Mouse (Mus musculus) frontal cortex, postnatal 25 days (tissue): ENCODE measurements around the gene Igf1.

Experiments used
- DNase-seq, 2 experiments: peaks; one replicate each; pipeline ENCODE4 v3.0.0; 2022; ENCODE audit warnings: low spot score in 2 of 2

Igf1 gene

DNA sequence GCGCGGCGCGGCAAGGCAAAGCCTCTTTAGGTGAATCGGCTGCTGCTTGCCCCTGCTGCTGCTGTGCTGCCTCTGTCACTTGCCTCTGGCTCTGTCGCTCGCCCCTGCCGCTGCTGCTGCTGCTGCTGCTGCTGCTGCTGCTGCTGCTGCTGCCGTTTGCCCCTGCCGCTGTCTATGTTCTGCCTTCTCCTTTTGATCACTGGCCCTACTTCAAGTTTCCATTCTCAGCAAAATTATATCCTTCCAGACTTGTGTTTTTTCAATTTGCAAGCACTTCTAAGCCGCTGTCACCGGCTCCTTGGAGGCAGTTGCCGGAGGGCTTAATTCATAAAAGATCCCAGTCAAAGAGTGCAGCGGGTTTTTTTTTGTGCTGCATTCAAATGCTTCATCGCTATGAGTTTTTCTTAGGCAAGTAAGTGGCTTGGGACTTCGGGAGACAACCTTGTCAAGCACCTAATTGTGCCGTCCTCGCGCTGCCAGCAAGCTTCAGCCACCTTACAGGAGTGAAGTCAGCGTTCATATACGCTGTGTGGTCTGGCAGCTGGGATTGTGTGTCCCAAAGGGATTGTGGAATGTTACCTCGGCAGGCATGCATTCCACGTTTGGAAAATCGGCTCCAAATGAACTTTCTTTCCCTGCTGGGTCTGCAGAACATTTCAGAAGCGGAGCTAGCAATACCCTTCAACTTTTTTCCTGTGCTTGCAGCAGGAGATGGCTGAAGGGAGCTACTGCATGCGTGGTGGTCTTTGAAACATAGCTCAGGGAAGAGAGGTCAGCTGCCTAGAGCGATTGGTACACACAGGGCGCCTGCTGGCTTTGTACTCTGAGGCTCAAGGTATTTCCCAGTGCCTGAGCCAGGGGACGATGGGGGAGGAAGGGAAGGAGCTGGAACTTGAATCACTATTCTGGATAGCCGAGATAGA, 2.4 kb downstream of the Igf1 start:
- no peak for DNase-seq

DNA sequence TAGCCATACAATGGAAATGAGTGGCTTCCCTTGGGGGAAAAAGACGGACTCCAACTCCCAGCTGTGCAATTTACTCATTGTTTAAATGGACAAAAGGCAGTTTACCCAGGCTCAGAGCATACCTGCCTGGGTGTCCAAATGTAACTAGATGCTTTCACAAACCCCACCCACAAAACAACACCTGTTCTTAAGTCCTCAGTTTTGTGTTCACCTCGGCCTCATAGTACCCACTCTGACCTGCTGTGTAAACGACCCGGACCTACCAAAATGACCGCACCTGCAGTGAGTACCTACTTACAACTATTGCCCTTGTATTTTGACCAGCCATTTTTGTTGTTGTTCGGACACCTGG, 3.0 kb downstream of the Igf1 start:
- no peak for DNase-seq

DNA sequence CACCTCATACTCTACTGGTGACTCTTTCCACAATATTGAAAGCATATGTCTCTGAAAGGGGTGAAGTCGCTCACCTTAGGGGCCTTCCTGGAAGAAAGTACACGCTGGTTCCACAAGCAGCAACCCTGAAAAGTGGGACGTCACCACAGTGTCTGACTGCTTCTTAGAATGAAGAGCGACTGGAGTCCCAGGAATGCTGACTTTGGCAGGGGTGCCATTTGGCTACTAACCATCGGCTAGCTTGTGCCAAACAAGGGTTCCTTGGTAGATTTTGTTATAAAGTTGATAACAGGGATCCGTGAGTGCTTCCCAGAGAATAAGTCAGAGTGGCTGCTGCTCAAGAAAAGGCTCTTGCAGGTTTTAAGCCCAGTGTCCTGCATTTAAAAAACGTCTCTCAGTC, 4.8 kb downstream of the Igf1 start:
- no peak for DNase-seq

DNA sequence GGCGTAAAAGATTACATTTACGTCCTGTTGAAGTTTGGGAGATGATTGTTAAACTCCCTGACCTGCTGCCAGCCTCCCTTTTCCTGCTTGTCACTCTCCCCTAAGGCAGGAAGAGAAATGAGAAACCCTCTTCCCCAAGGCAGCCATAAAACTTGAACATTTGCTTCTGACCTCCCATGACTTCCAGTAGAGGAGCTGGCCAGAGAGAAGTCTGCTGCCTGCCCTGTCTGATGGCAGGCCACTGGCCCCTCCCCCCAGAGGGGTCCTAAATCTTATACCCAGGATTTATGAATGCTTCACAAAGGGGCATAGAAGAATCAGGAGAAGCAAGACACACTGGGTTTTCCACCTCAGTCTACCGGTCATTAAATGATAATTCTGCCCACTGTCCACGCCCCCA, 5.3 kb downstream of the Igf1 start:
- DNase-seq, result no peak

DNA sequence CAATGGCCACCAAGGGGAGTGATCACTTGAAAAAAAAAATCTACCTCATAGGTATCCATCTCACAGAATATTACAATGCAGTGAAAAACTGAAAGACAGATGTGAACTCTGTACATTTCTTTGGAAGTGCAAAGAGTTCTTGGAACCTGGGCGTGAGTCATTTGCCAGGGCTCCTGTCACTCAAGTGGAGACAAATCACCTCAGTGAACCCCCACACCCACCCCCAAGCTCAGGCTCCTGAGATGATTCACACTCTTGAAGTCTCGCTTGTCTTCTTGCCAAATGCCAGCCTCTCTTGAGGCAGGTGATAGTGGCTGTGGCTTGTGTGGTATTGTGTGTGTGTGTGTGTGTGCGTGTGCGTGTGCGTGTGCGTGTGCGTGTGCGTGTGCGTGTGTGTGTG, 7.6 kb downstream of the Igf1 start:
- DNase-seq, result no peak

DNA sequence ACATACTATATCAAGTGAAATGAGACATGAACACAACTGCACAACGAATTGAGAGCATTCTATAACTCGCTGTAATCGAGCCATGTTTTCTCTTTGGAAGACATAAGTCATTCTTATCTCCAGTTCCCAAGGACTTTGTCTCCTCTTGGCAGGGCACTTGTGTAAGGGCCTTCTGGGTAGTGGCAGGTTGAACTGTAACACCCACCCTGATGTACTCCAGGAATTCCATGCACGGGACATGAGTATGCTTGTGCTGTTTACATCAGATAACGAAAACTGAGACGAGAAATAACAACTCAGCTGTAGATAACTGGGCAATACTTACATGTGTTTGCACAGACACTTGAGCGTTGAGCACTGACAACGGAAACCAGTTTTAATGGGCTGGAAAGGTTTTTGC, 8.4 kb downstream of the Igf1 start:
- no peak for DNase-seq

DNA sequence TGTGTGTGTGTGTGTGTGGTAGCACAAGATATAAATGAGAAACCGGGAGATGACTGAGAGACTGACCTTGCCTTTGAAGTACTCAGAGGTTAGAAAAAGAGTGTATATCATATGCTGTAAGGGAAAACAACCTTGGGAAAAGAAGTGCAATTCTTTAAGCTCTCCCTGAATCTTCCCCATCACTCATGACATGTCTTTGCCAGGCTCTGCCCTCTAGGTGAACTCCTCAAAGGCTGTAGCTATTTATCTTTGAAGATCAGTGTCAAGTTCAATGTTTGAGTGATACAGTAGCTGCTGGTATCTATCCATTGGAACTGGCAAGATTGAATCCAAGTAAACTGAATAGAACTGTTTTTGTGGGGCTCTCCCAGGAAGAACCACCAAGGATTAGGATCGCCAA, 9.2 kb downstream of the Igf1 start:
- no peak for DNase-seq

DNA sequence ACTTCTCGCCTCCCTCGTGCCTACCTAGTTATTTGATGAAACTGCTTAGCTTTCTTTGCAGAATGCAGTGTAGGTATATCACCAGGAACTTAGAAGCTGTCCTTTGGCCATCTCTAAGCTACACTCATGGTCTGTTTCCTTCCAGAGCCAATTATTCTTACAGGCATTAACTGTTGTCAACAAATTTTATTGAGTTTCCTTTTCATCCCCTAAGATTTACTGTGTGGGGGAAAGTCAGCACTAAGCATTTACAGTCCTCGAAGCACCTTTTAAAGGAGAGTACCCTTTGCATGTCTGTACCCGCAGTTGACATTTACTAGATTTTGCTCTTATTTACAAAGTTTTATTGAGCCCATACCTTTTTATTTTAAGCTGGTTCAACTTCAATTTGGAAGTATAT, 9.6 kb downstream of the Igf1 start:
- no peak for DNase-seq

DNA sequence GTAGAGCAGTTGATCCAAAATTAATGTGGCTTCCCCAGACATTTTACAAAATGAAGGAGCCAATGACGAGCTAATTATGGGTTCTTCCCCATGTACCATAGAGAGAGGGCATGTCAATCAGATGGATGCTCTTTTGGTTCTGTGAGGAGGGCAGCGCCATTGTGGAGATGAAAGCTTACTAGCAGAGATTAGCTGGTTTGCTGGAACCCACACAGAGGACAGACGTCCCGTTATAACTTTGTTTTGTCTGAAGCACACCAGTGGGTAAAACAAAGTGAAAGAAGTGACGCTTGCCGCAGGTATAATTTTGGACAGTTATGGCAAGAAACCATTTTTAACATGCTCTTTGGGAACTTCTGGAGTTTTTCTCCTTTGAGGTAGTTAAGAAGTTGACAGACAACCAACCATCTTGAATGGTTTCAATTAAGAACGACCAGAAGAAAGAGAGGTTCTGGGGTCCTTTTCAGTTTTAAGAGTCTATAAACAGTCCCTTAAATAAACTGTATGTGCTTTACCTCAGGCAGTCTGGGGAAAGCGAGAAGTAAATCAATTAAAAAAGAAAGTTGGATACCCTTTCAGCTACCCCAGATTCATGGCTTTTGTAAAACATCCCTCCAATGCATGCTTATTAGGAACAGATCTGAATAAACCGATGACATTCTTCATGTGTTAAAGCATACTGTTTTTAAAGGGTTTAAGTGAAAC, 10.4 kb downstream of the Igf1 start:
- DNase-seq, result no peak

DNA sequence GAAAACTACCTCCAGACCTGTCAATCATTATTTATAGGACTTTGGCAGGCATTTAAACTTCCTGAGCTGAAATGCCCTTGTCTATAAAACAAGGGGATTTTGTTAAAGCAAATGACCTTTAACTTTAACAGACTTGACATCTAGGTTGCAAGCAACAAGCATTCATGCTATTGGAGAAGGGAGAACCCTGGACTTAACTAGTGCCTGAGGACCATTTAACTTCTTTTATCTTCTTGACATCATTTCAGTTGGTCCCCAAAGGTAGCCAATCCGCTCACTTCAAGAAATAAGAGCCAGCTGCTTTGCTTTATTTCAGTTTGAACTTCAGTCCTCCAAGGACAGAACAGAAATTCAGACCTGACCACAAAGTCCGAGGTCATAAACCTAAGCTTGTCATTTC, 11.1 kb downstream of the Igf1 start:
- DNase-seq, result no peak

DNA sequence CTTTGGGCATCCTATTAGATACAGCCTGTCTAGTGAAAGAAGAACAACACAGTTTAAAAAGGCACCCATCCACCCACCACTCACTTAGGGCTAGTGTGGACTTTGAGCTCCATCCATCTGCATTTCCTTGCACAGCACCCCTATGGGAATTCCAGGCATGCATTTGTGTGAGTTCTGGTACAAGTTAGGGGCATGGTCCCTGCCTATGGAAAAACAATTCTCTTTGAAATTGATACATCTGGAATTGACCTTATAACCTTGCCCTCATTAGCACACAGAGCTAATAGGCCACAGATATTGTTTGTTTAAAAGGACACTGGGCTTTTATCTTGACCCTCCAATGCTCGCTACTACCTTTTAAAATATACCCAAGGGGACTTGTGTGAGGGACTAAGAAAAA, 11.6 kb downstream of the Igf1 start:
- DNase-seq, result no peak

DNA sequence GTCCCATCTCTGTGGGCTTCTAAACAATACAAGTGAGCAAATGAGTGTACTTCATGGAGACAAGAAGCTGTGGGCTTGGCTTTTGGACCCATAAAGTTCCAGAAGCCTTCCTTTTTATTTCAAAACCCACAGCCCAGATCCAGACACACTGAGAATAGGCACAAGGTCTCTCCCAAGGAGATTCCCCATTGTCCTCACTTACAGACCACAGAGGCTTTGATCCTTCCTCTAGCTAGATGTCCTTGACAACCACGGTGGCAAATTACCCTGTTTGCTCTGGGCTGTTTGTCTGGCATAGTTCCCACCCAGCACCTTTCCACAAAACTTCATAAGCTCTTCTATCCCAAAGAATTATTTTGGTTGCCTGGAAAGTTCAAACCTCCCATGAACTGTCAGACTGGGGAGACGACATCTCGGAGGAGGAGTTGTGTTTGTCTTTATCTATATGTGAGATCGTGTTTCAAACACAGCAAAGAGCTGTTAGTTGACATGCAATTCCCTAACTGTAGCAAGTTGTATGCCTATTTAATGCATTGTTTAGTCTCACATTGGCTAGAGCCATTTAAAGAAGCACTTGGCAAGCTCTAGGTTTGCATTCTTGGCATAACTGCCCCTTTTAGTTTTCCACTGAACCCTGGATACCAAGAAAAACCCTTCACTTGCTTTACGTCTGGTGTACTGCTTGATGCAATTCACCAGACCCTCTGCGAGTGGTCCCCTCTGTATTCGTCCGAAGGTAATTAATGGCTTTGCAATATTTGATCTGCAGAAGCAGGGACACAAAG, 14.0 kb downstream of the Igf1 start:
- DNase-seq, result no peak

DNA sequence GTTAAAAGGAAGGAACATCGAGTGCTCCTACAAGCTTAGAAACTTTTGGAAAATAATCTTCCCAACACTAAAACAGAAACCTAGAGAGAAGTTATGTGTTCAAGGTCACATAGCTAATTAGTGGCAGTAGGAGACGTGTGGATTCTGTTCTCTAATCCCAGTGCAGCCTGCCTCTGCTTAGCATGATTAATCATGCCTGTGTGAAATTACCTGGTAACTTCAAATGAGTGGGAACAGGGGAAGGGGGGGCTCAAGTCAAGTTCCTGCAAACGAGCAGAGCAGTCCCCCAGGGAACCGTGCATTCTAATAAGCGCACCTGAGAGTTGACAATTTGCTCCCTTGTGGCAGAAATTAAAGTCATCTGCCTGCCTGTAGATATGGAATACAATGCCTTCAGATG, 14.8 kb downstream of the Igf1 start:
- no peak for DNase-seq

DNA sequence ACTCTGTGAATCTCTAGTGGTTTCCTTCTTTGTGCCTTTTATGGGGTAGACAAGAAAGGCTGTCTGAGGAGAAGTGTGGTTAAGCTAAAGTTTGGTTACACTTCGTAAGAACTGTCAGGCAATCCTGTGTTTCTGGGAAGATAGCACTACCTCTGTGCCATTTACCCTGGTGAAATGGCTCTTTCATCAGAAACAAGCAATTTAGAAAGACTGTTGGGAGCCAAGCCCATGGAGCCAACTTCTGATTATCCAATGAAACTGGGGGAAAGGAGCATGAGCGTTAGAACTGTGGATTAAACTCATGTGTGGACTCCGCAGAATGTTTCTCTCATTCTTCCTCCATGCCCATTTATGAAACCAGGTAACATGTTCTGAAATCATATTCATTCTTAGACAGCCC, 15.5 kb downstream of the Igf1 start:
- DNase-seq, result no peak

DNA sequence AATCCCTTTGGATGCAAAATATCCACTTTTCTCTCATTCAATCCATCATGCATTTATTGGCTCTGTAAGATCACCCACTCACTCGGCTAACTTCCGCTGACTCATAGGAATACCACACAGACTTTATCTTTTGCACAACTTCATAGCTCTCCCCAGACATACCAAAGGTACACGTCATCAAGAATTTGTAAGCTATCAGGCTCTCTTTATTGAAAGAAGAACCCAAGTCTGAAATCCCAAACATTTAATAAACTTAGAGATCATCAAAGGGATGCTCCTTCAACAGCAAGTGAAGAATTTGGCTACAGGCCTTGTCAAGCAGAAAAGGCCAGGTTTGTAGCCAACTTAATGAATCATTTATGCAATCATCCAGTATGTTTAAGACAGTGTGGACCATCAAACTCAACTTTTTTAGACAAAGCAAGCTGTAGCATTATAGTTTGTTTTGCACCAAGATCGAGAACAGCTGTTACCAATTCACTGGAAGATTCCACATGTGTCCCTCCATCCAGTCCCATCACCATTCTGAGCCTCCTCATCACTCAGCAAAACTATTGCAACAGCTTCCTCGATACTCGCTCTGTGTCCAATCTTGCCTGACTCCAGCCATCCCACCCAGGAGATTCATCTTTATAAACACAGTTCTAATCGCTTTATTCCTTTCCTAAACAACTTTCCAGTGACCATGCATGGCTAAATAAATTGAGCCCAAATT, 22.2 kb downstream of the Igf1 start:
- DNase-seq, result no peak

DNA sequence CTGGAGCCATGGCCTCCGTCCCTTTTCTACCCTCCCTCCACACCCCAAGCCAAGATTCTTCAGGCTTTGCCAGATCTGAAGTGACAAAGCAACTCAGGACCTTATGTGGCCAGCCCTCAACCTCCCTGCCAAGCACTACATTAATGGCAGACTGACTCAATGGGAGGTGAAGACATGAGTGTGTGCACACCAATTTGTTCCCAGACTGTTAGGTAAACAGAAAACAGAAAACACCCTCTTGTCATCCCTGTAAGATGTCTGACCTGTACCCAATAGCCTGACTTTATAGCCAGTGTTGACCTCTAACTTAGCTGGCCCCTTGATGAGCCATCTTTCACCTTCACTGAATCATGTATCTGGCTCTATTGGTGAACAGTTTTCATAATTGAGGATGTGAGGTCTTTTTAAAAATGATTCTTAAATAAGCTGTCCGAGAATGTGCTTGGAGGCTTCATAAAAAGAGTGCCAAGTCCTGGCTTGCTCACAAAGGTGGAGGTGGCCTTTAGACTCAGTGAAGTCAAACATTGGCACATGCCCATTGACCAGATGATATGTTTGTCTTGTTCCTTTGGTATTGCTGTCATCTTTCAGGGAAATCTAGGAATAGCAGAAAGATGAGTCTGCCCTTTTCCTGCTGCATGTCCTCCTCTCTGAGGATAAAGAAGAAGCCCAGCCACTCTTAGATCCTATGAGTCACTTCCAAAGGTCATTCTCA, 27.4 kb downstream of the Igf1 start:
- no peak for DNase-seq

DNA sequence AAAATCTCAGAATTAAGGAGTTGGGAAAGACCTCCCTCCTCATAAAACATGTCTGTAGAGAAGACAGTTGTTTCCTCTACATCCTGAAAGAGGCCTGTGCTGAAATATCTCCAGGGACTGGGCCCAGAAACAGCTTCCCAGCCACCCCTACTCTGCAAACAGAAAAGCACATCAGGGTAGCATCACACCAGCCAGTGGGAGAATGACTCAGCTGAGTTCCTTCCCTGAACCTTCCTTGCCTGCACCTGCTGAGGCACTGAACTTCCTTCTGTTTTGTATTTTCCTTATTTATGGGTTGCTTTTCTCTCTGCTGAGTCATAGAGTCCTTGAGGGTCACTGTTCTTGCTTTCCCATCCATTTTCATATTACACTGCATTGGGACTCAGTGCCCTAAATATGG, 31.8 kb downstream of the Igf1 start:
- no peak for DNase-seq

DNA sequence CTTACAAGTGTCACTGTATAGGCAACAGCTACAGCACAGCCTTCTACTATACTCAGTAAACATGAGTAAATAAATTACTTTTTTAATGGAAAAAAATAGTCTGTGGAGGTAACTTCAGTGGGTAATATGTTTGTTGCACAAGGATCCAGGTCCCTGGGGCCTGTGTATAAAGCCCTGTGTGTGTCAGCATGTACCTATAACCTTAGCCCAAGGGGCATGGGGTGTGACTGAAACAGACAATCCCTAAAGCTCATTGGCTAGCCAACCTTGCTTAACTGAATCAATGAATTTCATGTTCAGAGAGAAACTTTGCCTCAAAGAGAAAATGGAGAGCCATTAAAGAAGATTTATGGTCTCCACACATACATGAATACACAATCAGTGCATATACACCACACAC, 34.2 kb downstream of the Igf1 start:
- no peak for DNase-seq

DNA sequence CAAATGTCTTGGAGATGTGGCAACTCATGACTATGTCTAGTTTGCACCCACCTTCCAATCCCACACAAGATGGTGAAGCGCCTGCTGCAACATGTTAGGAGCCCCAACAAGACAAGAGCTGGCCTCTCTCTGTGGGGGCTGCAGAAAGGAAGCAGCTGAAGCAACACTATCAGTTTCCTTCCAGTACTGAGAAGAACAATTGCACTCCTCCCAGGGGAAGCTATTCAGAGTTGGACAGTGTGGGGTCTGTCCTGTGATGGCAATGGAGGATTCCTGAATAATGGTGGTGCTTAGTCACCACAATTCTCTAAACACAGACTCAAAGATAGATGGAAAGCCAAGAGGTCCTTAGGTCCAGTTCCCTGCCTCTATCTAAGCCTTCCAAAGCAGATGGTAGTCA, 35.2 kb downstream of the Igf1 start:
- DNase-seq, result no peak

DNA sequence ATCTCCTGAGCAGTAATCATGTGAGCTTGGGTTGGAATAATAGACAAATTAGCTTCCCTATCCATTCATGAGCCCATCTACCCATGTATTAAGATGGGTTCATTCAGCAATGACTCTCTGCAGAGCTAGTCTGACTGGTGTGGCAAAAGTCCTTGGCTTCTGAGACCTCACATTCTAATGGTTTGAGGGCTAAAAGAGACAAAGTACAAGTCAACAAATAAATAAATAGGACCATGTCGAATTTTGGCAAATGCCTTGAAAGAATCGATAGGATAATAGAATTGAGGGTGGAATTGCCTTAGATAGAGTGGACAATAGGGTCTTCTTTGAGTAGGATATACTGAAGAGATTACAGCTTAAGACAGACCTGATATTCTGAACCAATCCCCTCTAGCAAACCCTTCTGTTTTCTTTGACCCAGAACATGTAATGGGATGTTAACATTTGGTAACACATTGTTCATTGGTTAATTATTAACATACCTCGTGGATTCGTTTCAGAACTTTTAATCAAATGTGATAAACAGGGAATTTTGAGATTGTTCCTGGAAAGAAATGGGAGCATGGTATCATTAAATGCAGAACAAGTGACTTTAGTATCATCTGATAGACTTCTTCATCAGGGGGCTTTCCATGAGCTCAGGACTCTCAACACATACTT, 36.5 kb downstream of the Igf1 start:
- DNase-seq, result no peak

DNA sequence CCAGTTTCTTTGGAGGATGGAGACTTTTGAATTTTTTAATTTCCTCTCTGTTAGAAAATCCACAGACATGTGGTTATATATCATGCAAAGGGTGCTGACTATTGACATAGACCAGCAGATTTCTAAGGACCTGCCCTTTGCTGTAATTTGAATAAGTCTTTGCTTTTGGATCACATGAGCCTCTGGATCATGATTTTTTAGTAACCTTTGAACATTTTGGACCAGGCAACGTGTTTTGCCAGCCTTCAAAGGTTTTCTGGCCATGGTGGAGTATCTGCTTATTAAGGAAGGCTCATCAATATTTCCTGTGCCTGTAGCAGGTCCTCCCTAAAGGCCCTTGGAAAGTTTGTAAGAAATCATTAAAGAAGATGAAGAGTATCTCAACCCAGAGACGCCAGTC, 37.3 kb downstream of the Igf1 start:
- no peak for DNase-seq
